Mouse (Mus musculus) intestine, embryonic 14.5 days (tissue): ENCODE results near the gene Utp11. TPM values are rescaled to one million over a fixed set of nuclear protein-coding genes. Genes with fewer than 3 reads are reported as not detected.
A peak's percentile ranks its signal among the peaks of the same experiment; 100 is the strongest.

Source experiments
- ATAC-seq: fragments of 200-750 bp; cut with Nextera tagmentation; replicated peaks from 2 replicates; pipeline ENCODE4 v1.8.0; 2017; ENCODE audit warnings: low read depth, moderate number of reproducible peaks, moderate TSS enrichment, moderate library complexity; ENCODE audit not compliant: low FRiP score, low TSS enrichment
- DNase-seq: peaks from one replicate; pipeline ENCODE4 v3.0.0-alpha.2; 2018; ENCODE audit warnings: low spot score
- H3K27ac ChIP-seq: fragments of 300-500 bp; sonication (generic); 2 replicates; pipeline ENCODE4 v1.5.1; 2014; ENCODE audit warnings: low read depth, mild to moderate bottlenecking, control low read depth
- H3K27me3 ChIP-seq: fragments of 300-500 bp; sonication (generic); replicated peaks from 2 replicates; pipeline ENCODE4 v1.6.1; 2014; ENCODE audit warnings: low read length, control low read depth; ENCODE audit not compliant: control insufficient read depth, insufficient read depth
- H3K36me3 ChIP-seq: fragments of 300-500 bp; sonication (generic); 2 replicates; pipeline ENCODE4 v1.6.1; 2014; ENCODE audit warnings: low read length, control low read depth; ENCODE audit not compliant: control insufficient read depth, insufficient read depth
- H3K4me1 ChIP-seq: fragments of 300-500 bp; sonication (generic); replicated peaks from 2 replicates; pipeline ENCODE4 v1.6.1; 2014; ENCODE audit warnings: low read length, control low read depth, mixed read lengths; ENCODE audit not compliant: control insufficient read depth, insufficient read depth
- H3K4me2 ChIP-seq: fragments of 300-500 bp; sonication (generic); 2 replicates; pipeline ENCODE4 v1.6.1; 2014; ENCODE audit warnings: low read length
- H3K4me3 ChIP-seq: fragments of 300-500 bp; sonication (generic); 2 replicates; pipeline ENCODE4 v1.5.1; 2014; ENCODE audit warnings: low read depth, low read length, control low read depth, mixed read lengths
- H3K9ac ChIP-seq: fragments of 300-500 bp; sonication (generic); 2 replicates; pipeline ENCODE4 v1.6.1; 2014; ENCODE audit warnings: mild to moderate bottlenecking, low read length
- H3K9me3 ChIP-seq: fragments of 300-500 bp; sonication (generic); 2 replicates; pipeline ENCODE4 v1.6.1; 2016; ENCODE audit warnings: low read length, control low read depth; ENCODE audit not compliant: control insufficient read depth
- WGBS: fragments of 180-500 bp; shearing (Covaris S2); extraction: QIAGEN DNeasy Blood & Tissue Kit; methylation state at CpG from one replicate; pipeline ENCODE4 v1.1.7; 2014; 5-methylcytosine and 5-hydroxymethylcytosine counted together
- polyA plus RNA-seq: library from polyadenylated mRNA; unstranded; fragments of >200 nt; fragmentation: Nextera tagmentation; extraction: Ambion mirVana; gene quantifications from 2 replicates; pipeline ENCODE4 v1.2.1, GENCODE M21; 2014

The Utp11 gene
- 57.6 and 65.6 TPM in 2 replicates for polyA plus RNA-seq

- no peaks in the 10 kb centered on the region for H3K9me3 ChIP-seq
- peaks cover 8% of the 10 kb centered on the region; the same call in 1 of the 2 replicates for H3K27me3 ChIP-seq
- H3K4me3 ChIP-seq = peak within 1 kb of the TSS; percentile 83
- H3K4me1 ChIP-seq = peaks cover 7% of the 10 kb centered on the region
- under 1% methylated on average over 43 of the region's 43 CpGs for WGBS
- H3K27ac ChIP-seq = peak within 1 kb of the TSS; percentile 41; the same call in 1 of the 2 replicates
- peak within 1 kb of the TSS; percentile 64 for H3K4me2 ChIP-seq
- DNase-seq (peak; percentile 88), ATAC-seq (peak; percentile 85)
- H3K9ac ChIP-seq = peak within 1 kb of the TSS; percentile 77
- peaks cover 8% of the 10 kb centered on the region; the same call in 1 of the 2 replicates for H3K36me3 ChIP-seq
These were observed at the start of gene Utp11 for GRCm38 (mm10) chr4:124693135-124693894. Gene Utp11, minus strand, starts transcription at chr4:124693600.

DNA sequence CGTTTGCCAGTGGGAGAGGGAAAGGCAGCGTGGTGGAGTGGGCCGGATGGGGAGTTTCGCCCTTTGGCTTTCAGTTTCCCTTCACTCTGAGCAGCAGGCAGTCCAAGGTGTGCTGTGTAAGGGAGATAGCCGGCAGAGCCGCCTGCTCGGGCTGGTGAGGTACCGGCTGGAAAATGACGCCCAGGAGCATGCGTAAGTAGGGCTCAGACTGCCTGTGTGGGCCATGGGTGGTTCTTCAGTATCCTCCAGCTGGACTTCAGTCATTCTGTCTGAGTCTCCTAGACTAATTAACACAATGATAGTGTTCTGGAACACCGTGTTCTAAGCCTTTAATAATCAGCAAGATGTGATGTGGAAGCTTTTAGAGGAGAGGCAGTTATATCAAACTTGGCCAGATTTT lies 49.4 kb upstream of the Utp11 start:
- 90% methylated on average over 11 of the region's 11 CpGs for WGBS

GRCm38 (mm10) chr4:124741376-124742343 lies 48.3 kb upstream of the Utp11 start, which contains the start of gene Inpp5b:
Gene Inpp5b, plus strand, starts transcription at chr4:124741850.
- H3K27ac ChIP-seq = no peak within 1 kb of the TSS

More for the DNA sequence above, 49.4 kb upstream of the Utp11 start:
- Histone ChIP-seq H3K4me3 (no peak overlapping the region), H3K27ac (no peak overlapping the region), H3K27me3 (no peaks in the 10 kb centered on the region), H3K9me3 (no peaks in the 10 kb centered on the region), H3K36me3 (0 out of 2 replicates have a peak, but pooled peaks cover 7% of the 10 kb centered on the region), H3K4me2 (no peak overlapping the region), H3K9ac (no peak overlapping the region), H3K4me1 (0 out of 2 replicates have a peak, but pooled peaks cover 2% of the 10 kb centered on the region)
- ATAC-seq (no peak), DNase-seq (no peak)

GRCm38 (mm10) chr4:124738783-124739182 lies 45.4 kb upstream of the Utp11 start:
- no peak overlapping the region for H3K27ac ChIP-seq
- H3K27me3 ChIP-seq = no peaks in the 10 kb centered on the region
- no peaks in the 10 kb centered on the region for H3K9me3 ChIP-seq
- 0 out of 2 replicates have a peak, but pooled peaks cover 2% of the 10 kb centered on the region for H3K4me1 ChIP-seq
- peaks cover 1% of the 10 kb centered on the region; the same call in 1 of the 2 replicates for H3K36me3 ChIP-seq
- DNase-seq = no peak
- WGBS = 68% methylated on average over 1 of the region's 1 CpGs
- ATAC-seq = no peak
- no peak overlapping the region for H3K4me2 ChIP-seq
- H3K9ac ChIP-seq = no peak overlapping the region
- H3K4me3 ChIP-seq = no peak overlapping the region

More at GRCm38 (mm10) chr4:124741376-124742343, 48.3 kb upstream of the Utp11 start, which contains the start of gene Inpp5b:
- H3K9ac ChIP-seq = peak within 1 kb of the TSS; percentile 44
- 0 out of 2 replicates have a peak, but pooled peaks cover 2% of the 10 kb centered on the region for H3K4me1 ChIP-seq
- H3K36me3 ChIP-seq = 0 out of 2 replicates have a peak, but pooled peaks cover 7% of the 10 kb centered on the region
- peak; percentile 85 for ATAC-seq
- DNase-seq = peak; percentile 86
- H3K4me2 ChIP-seq = peak within 1 kb of the TSS; percentile 68
- H3K27me3 ChIP-seq = no peaks in the 10 kb centered on the region
- H3K9me3 ChIP-seq = no peaks in the 10 kb centered on the region
- H3K4me3 ChIP-seq = peak within 1 kb of the TSS; percentile 68
- WGBS = 14% methylated on average over 25 of the region's 25 CpGs

DNA sequence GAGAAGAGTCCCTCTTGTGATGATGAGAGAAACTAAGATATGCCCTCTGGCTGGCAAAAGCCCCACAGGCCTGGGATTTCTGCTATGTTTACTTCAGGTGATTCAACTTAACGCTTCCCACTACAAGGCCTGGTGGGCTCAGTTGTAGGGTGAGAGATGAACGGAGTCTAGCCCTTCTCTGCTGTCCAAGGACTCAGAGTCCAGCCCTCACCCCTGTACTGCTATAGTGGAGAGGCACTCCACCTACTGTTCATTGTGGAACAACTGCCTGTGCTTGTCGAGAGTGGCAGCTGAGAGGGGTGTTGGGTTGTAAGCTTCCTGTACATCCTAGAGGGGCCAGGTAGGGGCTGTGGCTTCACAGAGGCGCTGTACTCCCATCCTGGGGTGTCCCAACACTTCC lies 44.6 kb upstream of the Utp11 start:
- Histone ChIP-seq H3K4me3 (no peak overlapping the region), H3K27ac (no peak overlapping the region), H3K4me2 (no peak overlapping the region), H3K27me3 (no peaks in the 10 kb centered on the region), H3K9ac (no peak overlapping the region), H3K36me3 (peaks cover 9% of the 10 kb centered on the region), H3K9me3 (no peaks in the 10 kb centered on the region), H3K4me1 (0 out of 2 replicates have a peak, but pooled peaks cover 2% of the 10 kb centered on the region)
- no peak for ATAC-seq
- WGBS = 51% methylated on average over 4 of the region's 4 CpGs
- no peak for DNase-seq

GRCm38 (mm10) chr4:124737486-124737885 lies 44.1 kb upstream of the Utp11 start:
- 75% methylated on average over 5 of the region's 5 CpGs for WGBS
- H3K27me3 ChIP-seq = no peaks in the 10 kb centered on the region
- no peak overlapping the region for H3K4me3 ChIP-seq
- no peak overlapping the region for H3K27ac ChIP-seq
- peaks cover 14% of the 10 kb centered on the region for H3K36me3 ChIP-seq
- 0 out of 2 replicates have a peak, but pooled peaks cover 2% of the 10 kb centered on the region for H3K4me1 ChIP-seq
- no peaks in the 10 kb centered on the region for H3K9me3 ChIP-seq
- H3K9ac ChIP-seq = no peak overlapping the region
- no peak overlapping the region for H3K4me2 ChIP-seq
- no peak for DNase-seq
- no peak for ATAC-seq

- no peak overlapping the region for H3K4me2 ChIP-seq
- no peak for ATAC-seq
- no peaks in the 10 kb centered on the region for H3K27me3 ChIP-seq
- H3K4me3 ChIP-seq = no peak overlapping the region
- H3K27ac ChIP-seq = no peak overlapping the region
- peaks cover 20% of the 10 kb centered on the region for H3K36me3 ChIP-seq
- no peak overlapping the region for H3K9ac ChIP-seq
- no peak for DNase-seq
- WGBS = 70% methylated on average over 2 of the region's 2 CpGs
- no peaks in the 10 kb centered on the region for H3K9me3 ChIP-seq
- no peaks in the 10 kb centered on the region for H3K4me1 ChIP-seq
These were observed 43.6 kb upstream of the Utp11 start for GRCm38 (mm10) chr4:124736952-124737351.

DNA sequence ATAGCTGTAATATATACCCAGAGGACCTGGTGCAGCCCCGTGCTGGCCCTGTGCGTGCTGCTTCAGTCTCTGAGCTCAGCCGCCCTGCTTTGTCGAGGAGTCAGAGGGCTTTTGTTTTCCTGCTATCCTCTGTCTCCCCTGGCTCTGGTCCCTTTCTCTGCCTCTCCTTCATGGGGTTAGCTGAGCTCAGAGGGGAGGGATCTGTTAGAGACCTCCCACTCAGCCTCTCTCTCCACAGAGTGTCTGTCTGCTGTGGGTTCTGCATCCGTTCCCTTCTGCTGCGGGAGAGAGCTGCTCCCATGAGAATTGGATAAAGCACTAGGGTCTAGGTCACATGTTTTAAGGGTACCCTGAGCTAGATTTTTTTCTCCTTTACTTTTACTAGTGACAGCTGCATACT lies 32.7 kb upstream of the Utp11 start:
- no peak overlapping the region for H3K27ac ChIP-seq
- no peak for ATAC-seq
- 93% methylated on average over 6 of the region's 6 CpGs for WGBS
- H3K36me3 ChIP-seq = peaks cover 98% of the 10 kb centered on the region
- no peaks in the 10 kb centered on the region for H3K27me3 ChIP-seq
- H3K4me3 ChIP-seq = no peak overlapping the region
- H3K9me3 ChIP-seq = no peaks in the 10 kb centered on the region
- no peaks in the 10 kb centered on the region for H3K4me1 ChIP-seq
- no peak overlapping the region for H3K4me2 ChIP-seq
- H3K9ac ChIP-seq = no peak overlapping the region
- DNase-seq = no peak
